Mouse (Mus musculus): ENCODE data around the gene Igf2.

- TF ChIP-seq EP300 (IDR thresholded peaks at IDR 0.05; ENCODE audit: insufficient read depth, low read depth, low read length) (no peak), CTCF (IDR thresholded peaks at IDR 0.05; ENCODE audit: low read depth, low read length) (no peak), POLR2A (IDR thresholded peaks at IDR 0.05; ENCODE audit: insufficient read depth, low read length) (no peak)
Observed at GRCm38 (mm10) chr7:142660651-142660945, 6.0 kb downstream of the Igf2 start.

All from ES-Bruce4 (cell line).